Mouse (Mus musculus): ENCODE data around the gene Ifna6.
"Not testable (repeated sequence)": the region's sequence is repeated elsewhere in the genome, so short reads cannot be mapped to it uniquely, and the experiment has no call there.

Gene Ifna6

GRCm38 (mm10) chr4:88827116-88827515 is at the start of gene Ifna6:
Gene Ifna6, plus strand, starts transcription at chr4:88827416.
- DNase-seq: not testable (repeated sequence)

GRCm38 (mm10) chr4:88779550-88779949 is 47.7 kb upstream of the Ifna6 start, which contains the start of gene Gm13272:
Gene Gm13272, plus strand, starts transcription at chr4:88779850.
- not testable (repeated sequence) for DNase-seq

GRCm38 (mm10) chr4:88780320-88780719 is 46.9 kb upstream of the Ifna6 start:
- not testable (repeated sequence) for DNase-seq

- DNase-seq: not testable (repeated sequence)
Measured at GRCm38 (mm10) chr4:88781831-88782230, 45.4 kb upstream of the Ifna6 start, which contains the start of gene Ifnz. Gene Ifnz, plus strand, starts transcription at chr4:88782131.

- not testable (repeated sequence) for DNase-seq
Measured at GRCm38 (mm10) chr4:88782335-88782734, 44.9 kb upstream of the Ifna6 start.

GRCm38 (mm10) chr4:88785409-88785808 is 41.8 kb upstream of the Ifna6 start, which contains the start of gene Gm13276:
Gene Gm13276, plus strand, starts transcription at chr4:88785709.
- not testable (repeated sequence) for DNase-seq

- DNase-seq: peak; percentile 76
Measured at GRCm38 (mm10) chr4:88788402-88788801, 38.8 kb upstream of the Ifna6 start, which contains the start of gene Gm13277. Gene Gm13277, plus strand, starts transcription at chr4:88788632.

- not testable (repeated sequence) for DNase-seq
Measured at GRCm38 (mm10) chr4:88791250-88791649, 36.0 kb upstream of the Ifna6 start, which contains the start of gene Gm13278. Gene Gm13278, plus strand, starts transcription at chr4:88791550.

GRCm38 (mm10) chr4:88793936-88794675 is 33.1 kb upstream of the Ifna6 start, which contains the start of gene Gm13275:
Gene Gm13275, plus strand, starts transcription at chr4:88794487.
- DNase-seq: peak; percentile 42 to 61

- not testable (repeated sequence) for DNase-seq
Measured at GRCm38 (mm10) chr4:88797097-88797496, 30.1 kb upstream of the Ifna6 start, which contains the start of gene Gm13279. Gene Gm13279, plus strand, starts transcription at chr4:88797397.

GRCm38 (mm10) chr4:88799365-88799764 is 27.9 kb upstream of the Ifna6 start, which contains the start of gene Gm13285:
Gene Gm13285, plus strand, starts transcription at chr4:88799665.
- DNase-seq: not testable (repeated sequence)

- not testable (repeated sequence) for DNase-seq
Measured at GRCm38 (mm10) chr4:88802954-88803353, 24.3 kb upstream of the Ifna6 start, which contains the start of gene Gm13287. Gene Gm13287, plus strand, starts transcription at chr4:88803254.

GRCm38 (mm10) chr4:88805231-88805630 is 22.0 kb upstream of the Ifna6 start, which contains the start of gene Gm13288:
Gene Gm13288, plus strand, starts transcription at chr4:88805531.
- not testable (repeated sequence) for DNase-seq

GRCm38 (mm10) chr4:88805761-88806160 is 21.5 kb upstream of the Ifna6 start:
- not testable (repeated sequence) for DNase-seq

GRCm38 (mm10) chr4:88815928-88816327 is 11.3 kb upstream of the Ifna6 start, which contains the start of gene Ifna7:
Gene Ifna7, plus strand, starts transcription at chr4:88816228.
- DNase-seq: no peak

GRCm38 (mm10) chr4:88819659-88820058 is 7.6 kb upstream of the Ifna6 start, which contains the start of gene Ifna11:
Gene Ifna11, plus strand, starts transcription at chr4:88819959.
- DNase-seq: no peak

GRCm38 (mm10) chr4:88822995-88823394 is 4.2 kb upstream of the Ifna6 start:
- peak; percentile 15 to 33 for DNase-seq

- DNase-seq: peak; percentile 20 to 32
Measured at GRCm38 (mm10) chr4:88830523-88830922, 3.3 kb downstream of the Ifna6 start.

- not testable (repeated sequence) for DNase-seq
Measured at GRCm38 (mm10) chr4:88835225-88835624, 8.0 kb downstream of the Ifna6 start, which contains the start of gene Ifna5. Gene Ifna5, plus strand, starts transcription at chr4:88835525.

GRCm38 (mm10) chr4:88838828-88839227 is 11.6 kb downstream of the Ifna6 start:
- peak; percentile 5 to 14 for DNase-seq

- DNase-seq: no peak
Measured at GRCm38 (mm10) chr4:88840058-88840457, 12.8 kb downstream of the Ifna6 start.

- no peak for DNase-seq
Measured at GRCm38 (mm10) chr4:88841438-88841911, 14.3 kb downstream of the Ifna6 start, which contains the start of gene Ifna4. Gene Ifna4, plus strand, starts transcription at chr4:88841861.

- no peak for DNase-seq
Measured at GRCm38 (mm10) chr4:88845334-88845733, 18.1 kb downstream of the Ifna6 start.

All from cerebellum, postnatal 14 days (tissue).